8 mouse cellular contexts compared by ENCODE assay signal in genomic region chr16:72215360-72216013, GRCm38 (mm10).
A peak's percentile ranks its signal among the peaks of the same experiment; 100 is the strongest.
DNase-seq lines count a peak whose midpoint lies in the region; ATAC-seq lines count a peak whose summit lies in the region.

No protein-coding gene starts in this region.

- no peak overlapping the region for H3K9ac ChIP-seq in lung, embryonic 15.5 days

- H3K9me3 ChIP-seq in embryonic facial prominence, embryonic 10.5 days: no peaks in the 10 kb centered on the region
- no peaks in the 10 kb centered on the region for H3K9me3 ChIP-seq in lung, embryonic 15.5 days

- H3K27me3 ChIP-seq in embryonic facial prominence, embryonic 10.5 days (replicated peaks; ENCODE audit: low read depth, poor library complexity, severe bottlenecking): no peaks in the 10 kb centered on the region
- H3K27me3 ChIP-seq in lung, embryonic 15.5 days: no peaks in the 10 kb centered on the region

- peak overlapping the region; percentile 38; the same call in 1 of the 2 replicates for H3K4me3 ChIP-seq in embryonic facial prominence, embryonic 10.5 days
- peak overlapping the region; percentile 17; the same call in 1 of the 2 replicates for H3K4me3 ChIP-seq in lung, embryonic 15.5 days

- WGBS in embryonic facial prominence, embryonic 10.5 days: 42% methylated on average over 15 of the region's 15 CpGs
- WGBS in lung, embryonic 15.5 days: 22% methylated on average over 15 of the region's 15 CpGs

- peak; percentile 87 for DNase-seq in 3T3-L1 (ENCODE audit: low read depth, low spot score)
- DNase-seq in R1 (ENCODE audit: low read depth, low spot score): peak; percentile 28
- peak; percentile 57 for DNase-seq in embryonic facial prominence, embryonic 10.5 days (ENCODE audit: low spot score)
- peak; percentile 62 for DNase-seq in heart, postnatal 4 days
- peak; percentile 36 to 81 for DNase-seq in layer of hippocampus, adult 8-10 months (ENCODE audit: low spot score in 2 of 2)
- DNase-seq in right cerebral cortex, adult 18-20 months: peak; percentile 57
- DNase-seq in natural killer cell, adult 2 months (ENCODE audit: low spot score in 2 of 2): no peak

- no peak overlapping the region for H3K27ac ChIP-seq in embryonic facial prominence, embryonic 10.5 days (replicated peaks)
- H3K27ac ChIP-seq in lung, embryonic 15.5 days: no peak overlapping the region

- no peak for ATAC-seq in lung, embryonic 15.5 days (ENCODE audit: borderline replicate concordance, extremely low read depth, low FRiP score, low TSS enrichment)

- no peaks in the 10 kb centered on the region for H3K36me3 ChIP-seq in embryonic facial prominence, embryonic 10.5 days (replicated peaks)
- no peaks in the 10 kb centered on the region for H3K36me3 ChIP-seq in lung, embryonic 15.5 days

- H3K4me2 ChIP-seq in lung, embryonic 15.5 days: peak overlapping the region; percentile 50

- H3K4me1 ChIP-seq in embryonic facial prominence, embryonic 10.5 days: no peaks in the 10 kb centered on the region
- H3K4me1 ChIP-seq in lung, embryonic 15.5 days: peaks cover 8% of the 10 kb centered on the region; the same call in 1 of the 2 replicates

Comparison
In these comparisons a context has a peak if more than half of its experiments do, and no peak if none do; other contexts are left out.
1. DNase-seq: peak in 3T3-L1 (single experiment), R1 (single experiment), embryonic facial prominence, embryonic 10.5 days (single experiment), heart, postnatal 4 days (single experiment), layer of hippocampus, adult 8-10 months (2 of 2) and right cerebral cortex, adult 18-20 months (single experiment); none in natural killer cell, adult 2 months (0 of 2).